Mouse (Mus musculus): ENCODE data around the gene Lgals4. TPM values are rescaled to one million over a fixed set of nuclear protein-coding genes. Genes with fewer than 3 reads are reported as not detected.

Lgals4 gene
- polyA plus RNA-seq, 1 experiment from 2014 or later: 4.5 TPM

DNA sequence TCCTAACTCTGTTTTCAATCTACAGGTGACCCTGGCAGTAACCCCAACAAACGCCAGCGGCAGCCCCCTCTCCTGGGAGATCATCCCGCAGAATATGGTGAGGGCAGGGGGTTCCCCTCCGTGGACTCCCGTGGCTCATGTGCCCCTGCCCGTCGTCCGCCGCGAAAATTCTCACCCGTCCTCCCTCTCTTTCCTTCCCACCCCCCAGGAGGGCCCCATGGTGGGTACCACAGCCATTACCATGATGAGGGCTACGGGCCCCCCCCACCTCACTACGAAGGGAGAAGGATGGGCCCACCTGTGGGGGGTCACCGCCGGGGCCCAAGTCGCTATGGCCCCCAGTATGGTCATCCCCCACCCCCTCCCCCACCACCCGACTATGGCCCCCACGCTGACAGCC is 15.2 kb upstream of the Lgals4 start:
- Histone ChIP-seq H3K9ac (replicated peaks) (no peak overlapping the region), H3K4me2 (replicated peaks) (no peak overlapping the region), H3K36me3 (peaks cover 96% of the 10 kb centered on the region), H3K4me1 (replicated peaks) (peaks cover 78% of the 10 kb centered on the region), H3K9me3 (no peaks in the 10 kb centered on the region), H3K27ac (no peak overlapping the region), H3K27me3 (no peaks in the 10 kb centered on the region), H3K4me3 (replicated peaks) (no peak overlapping the region)
- ATAC-seq: no peak
- WGBS: 77% methylated on average over 18 of the region's 18 CpGs

DNA sequence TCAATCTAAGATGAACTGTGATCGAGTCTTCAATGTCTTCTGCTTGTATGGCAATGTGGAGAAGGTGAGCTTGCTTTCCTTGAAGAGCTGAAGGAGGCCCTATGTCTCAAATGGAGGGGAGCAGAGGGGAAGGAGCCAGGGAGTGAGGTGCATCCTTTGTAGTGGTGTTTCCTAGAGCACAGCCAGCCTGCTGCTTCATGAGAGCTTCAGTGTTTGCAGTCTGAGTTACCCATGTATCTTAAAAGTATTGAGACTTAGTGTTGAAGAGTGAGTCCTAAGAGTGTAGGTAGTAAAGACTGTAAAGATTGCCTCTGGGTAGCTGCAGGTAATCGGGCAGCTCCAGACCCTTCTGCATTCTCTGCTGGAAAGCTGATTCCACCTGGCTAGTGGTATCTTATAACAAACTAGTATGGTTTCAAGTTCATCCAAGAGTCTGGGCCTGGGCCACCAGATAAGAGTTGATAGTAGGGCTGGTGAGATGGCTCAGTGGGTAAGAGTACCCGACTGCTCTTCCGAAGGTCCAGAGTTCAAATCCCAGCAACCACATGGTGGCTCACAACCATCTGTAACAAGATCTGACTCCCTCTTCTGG is 14.7 kb upstream of the Lgals4 start:
- 76% methylated on average over 4 of the region's 4 CpGs for WGBS

DNA sequence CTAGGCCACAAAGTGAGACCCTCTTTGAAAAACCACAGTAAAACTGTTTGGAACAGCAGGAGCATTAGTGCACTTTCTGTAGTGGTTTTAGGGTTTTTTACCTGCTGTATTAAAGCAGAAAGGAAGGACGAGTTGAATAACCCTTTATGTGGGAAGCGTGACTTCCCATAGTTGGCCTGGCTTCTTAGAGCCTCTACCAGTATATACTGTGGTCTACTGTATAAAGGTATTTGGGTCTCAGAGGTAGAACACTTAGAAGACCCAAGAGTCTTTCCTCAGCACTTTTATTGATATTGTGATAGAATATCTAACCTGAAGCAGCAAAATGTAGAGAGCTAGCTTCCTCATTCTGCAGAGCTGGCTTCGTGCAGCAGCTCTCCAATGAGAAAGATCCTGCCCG is 14.1 kb upstream of the Lgals4 start:
- peaks cover 85% of the 10 kb centered on the region for H3K36me3 ChIP-seq
- no peaks in the 10 kb centered on the region for H3K27me3 ChIP-seq
- ATAC-seq: no peak
- H3K9ac ChIP-seq (replicated peaks): no peak overlapping the region
- H3K4me2 ChIP-seq (replicated peaks): no peak overlapping the region
- H3K9me3 ChIP-seq: no peaks in the 10 kb centered on the region
- no peak overlapping the region for H3K4me3 ChIP-seq (replicated peaks)
- peak overlapping the region; percentile 69 for H3K27ac ChIP-seq
- H3K4me1 ChIP-seq (replicated peaks): peaks cover 73% of the 10 kb centered on the region
- WGBS: 78% methylated on average over 4 of the region's 4 CpGs

More for the DNA sequence above, 14.7 kb upstream of the Lgals4 start:
- Histone ChIP-seq H3K4me3 (replicated peaks) (no peak overlapping the region), H3K27ac (no peak overlapping the region), H3K36me3 (peaks cover 91% of the 10 kb centered on the region), H3K9ac (replicated peaks) (no peak overlapping the region), H3K27me3 (no peaks in the 10 kb centered on the region), H3K9me3 (no peaks in the 10 kb centered on the region), H3K4me1 (replicated peaks) (peaks cover 75% of the 10 kb centered on the region), H3K4me2 (replicated peaks) (no peak overlapping the region)
- ATAC-seq: no peak

DNA sequence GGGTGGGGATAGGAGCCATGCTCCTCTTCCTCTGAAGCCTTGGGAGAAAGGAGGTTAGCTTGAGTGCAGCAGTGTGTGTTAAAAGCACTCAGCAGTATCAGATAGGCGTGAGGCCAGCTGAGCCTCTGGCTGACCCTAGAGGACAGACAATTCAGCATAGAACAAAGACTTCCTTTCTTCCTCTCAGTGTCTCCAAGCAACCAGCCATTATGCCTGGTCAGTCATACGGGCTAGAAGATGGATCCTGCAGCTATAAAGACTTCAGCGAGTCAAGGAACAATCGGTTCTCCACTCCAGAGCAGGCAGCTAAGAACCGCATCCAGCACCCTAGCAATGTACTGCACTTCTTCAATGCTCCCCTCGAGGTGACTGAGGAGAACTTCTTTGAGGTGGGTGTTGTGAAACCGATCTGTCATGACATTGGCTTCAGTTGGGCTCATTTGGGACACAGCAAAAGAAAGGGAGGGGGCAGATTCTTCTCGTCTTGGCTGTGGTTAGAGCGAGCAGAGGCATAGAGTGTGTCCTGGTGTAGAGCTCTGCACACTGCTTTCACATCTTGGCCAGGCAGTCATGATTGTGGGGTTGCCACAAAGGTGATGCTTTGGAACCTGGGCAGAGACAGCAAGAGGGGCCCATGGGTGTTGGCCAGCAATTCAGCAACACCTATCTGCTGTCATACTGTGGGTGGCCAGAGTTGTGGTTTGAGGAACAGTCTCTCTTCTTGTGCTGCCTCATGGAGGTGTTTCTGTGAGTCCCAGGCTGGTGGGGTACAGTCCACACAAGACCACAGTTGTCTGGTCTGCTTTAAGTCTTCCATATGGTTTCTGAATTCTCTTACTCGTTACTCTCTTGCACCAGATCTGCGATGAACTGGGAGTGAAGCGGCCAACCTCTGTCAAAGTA is 13.0 kb upstream of the Lgals4 start:
- H3K4me1 ChIP-seq (replicated peaks): peaks cover 69% of the 10 kb centered on the region
- no peaks in the 10 kb centered on the region for H3K27me3 ChIP-seq
- H3K4me2 ChIP-seq (replicated peaks): no peak overlapping the region
- H3K36me3 ChIP-seq: peaks cover 74% of the 10 kb centered on the region
- peak overlapping the region; percentile 40; the same call in 1 of the 2 replicates for H3K9ac ChIP-seq (replicated peaks)
- 0 out of 2 replicates have a peak, but pooled peaks have one; percentile 15 for ATAC-seq
- H3K9me3 ChIP-seq: no peaks in the 10 kb centered on the region
- H3K27ac ChIP-seq: peak overlapping the region; percentile 69
- no peak overlapping the region for H3K4me3 ChIP-seq (replicated peaks)
- WGBS: 36% methylated on average over 12 of the region's 12 CpGs

DNA sequence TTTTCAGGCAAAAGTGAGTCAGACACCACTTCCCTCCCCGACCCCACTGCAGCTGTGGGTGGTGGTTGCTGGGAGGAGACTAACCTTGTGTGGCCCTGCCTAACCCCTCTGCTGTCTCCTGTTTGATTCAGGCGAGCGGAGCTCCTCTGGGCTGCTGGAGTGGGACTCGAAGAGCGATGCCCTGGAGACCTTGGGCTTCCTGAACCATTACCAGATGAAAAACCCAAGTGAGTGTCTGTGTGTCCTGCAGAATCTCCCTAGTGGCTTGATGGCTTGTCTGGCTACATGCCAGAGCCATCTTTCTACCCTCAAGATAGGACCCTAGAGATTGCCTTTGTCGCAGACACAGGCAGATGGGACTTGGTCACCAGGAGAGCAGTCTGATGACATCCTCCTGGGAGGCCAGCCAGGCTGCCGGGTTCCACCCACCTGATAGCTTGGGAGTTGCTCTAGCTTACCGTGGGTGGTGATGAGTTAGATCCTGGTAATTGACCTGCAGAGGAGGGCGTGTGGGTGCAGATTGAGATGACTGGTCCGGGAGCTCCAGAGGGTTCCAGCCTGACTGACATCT is 12.3 kb upstream of the Lgals4 start:
- no peak overlapping the region for H3K4me3 ChIP-seq (replicated peaks)
- no peak overlapping the region for H3K9ac ChIP-seq (replicated peaks)
- peaks cover 68% of the 10 kb centered on the region for H3K4me1 ChIP-seq (replicated peaks)
- no peaks in the 10 kb centered on the region for H3K9me3 ChIP-seq
- 75% methylated on average over 10 of the region's 10 CpGs for WGBS
- ATAC-seq: no peak
- H3K27ac ChIP-seq: peak overlapping the region; percentile 69
- H3K4me2 ChIP-seq (replicated peaks): no peak overlapping the region
- no peaks in the 10 kb centered on the region for H3K27me3 ChIP-seq
- H3K36me3 ChIP-seq: peaks cover 67% of the 10 kb centered on the region

DNA sequence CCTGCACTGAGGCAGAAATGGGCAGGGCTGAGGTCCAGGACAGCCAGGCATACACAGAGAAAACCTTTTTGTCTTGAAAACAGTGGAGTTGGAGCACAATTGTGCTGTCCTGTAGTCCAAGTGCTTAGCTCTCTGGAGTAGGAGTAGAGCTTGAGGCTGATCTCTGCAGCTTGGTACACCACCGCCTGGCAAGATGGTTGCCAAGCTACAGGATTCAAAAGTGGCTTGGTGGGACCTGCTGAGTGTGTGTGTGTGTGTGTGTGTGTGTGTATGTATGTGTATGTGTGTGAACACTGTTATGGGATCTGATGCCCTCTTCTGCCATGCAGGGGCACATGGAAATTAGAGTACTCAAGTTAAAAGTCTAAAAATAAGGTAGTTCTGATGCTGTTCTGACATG is 11.1 kb upstream of the Lgals4 start:
- H3K36me3 ChIP-seq: peaks cover 55% of the 10 kb centered on the region
- no peak overlapping the region for H3K9ac ChIP-seq (replicated peaks)
- H3K4me3 ChIP-seq (replicated peaks): no peak overlapping the region
- WGBS: 47% methylated on average over 1 of the region's 1 CpGs
- no peak for ATAC-seq
- H3K27me3 ChIP-seq: no peaks in the 10 kb centered on the region
- H3K9me3 ChIP-seq: no peaks in the 10 kb centered on the region
- H3K4me1 ChIP-seq (replicated peaks): peaks cover 56% of the 10 kb centered on the region
- H3K27ac ChIP-seq: no peak overlapping the region
- no peak overlapping the region for H3K4me2 ChIP-seq (replicated peaks)

- Histone ChIP-seq H3K9me3 (no peaks in the 10 kb centered on the region), H3K27me3 (no peaks in the 10 kb centered on the region), H3K4me2 (replicated peaks) (no peak overlapping the region), H3K4me1 (replicated peaks) (peaks cover 49% of the 10 kb centered on the region), H3K27ac (peak overlapping the region; percentile 21; the same call in 1 of the 2 replicates), H3K4me3 (replicated peaks) (no peak overlapping the region), H3K36me3 (peaks cover 48% of the 10 kb centered on the region), H3K9ac (replicated peaks) (no peak overlapping the region)
- 61% methylated on average over 10 of the region's 10 CpGs for WGBS
- ATAC-seq: no peak
Measured at GRCm38 (mm10) chr7:28822993-28823903, 10.4 kb upstream of the Lgals4 start.

- 64% methylated on average over 2 of the region's 2 CpGs for WGBS
- ATAC-seq: no peak
- no peaks in the 10 kb centered on the region for H3K27me3 ChIP-seq
Measured at GRCm38 (mm10) chr7:28823932-28824331, 9.7 kb upstream of the Lgals4 start.

GRCm38 (mm10) chr7:28824941-28825685 is 8.5 kb upstream of the Lgals4 start, which contains the start of gene Ech1:
TSS of gene Ech1 (plus strand) at chr7:28825217.
- Histone ChIP-seq H3K27ac (peak within 1 kb of the TSS; percentile 80), H3K9me3 (no peaks in the 10 kb centered on the region), H3K4me3 (replicated peaks) (peak within 1 kb of the TSS; percentile 51), H3K36me3 (peaks cover 36% of the 10 kb centered on the region), H3K4me1 (replicated peaks) (peaks cover 34% of the 10 kb centered on the region), H3K4me2 (replicated peaks) (peak within 1 kb of the TSS; percentile 56), H3K27me3 (no peaks in the 10 kb centered on the region), H3K9ac (replicated peaks) (peak within 1 kb of the TSS; percentile 66)
- peak; percentile 86 for ATAC-seq
- WGBS: 2% methylated on average over 33 of the region's 33 CpGs

More at GRCm38 (mm10) chr7:28823932-28824331, 9.7 kb upstream of the Lgals4 start:
- Histone ChIP-seq H3K27ac (no peak overlapping the region), H3K36me3 (peaks cover 41% of the 10 kb centered on the region), H3K4me1 (replicated peaks) (peaks cover 44% of the 10 kb centered on the region), H3K9me3 (no peaks in the 10 kb centered on the region), H3K9ac (replicated peaks) (no peak overlapping the region), H3K4me2 (replicated peaks) (no peak overlapping the region), H3K4me3 (replicated peaks) (no peak overlapping the region)

DNA sequence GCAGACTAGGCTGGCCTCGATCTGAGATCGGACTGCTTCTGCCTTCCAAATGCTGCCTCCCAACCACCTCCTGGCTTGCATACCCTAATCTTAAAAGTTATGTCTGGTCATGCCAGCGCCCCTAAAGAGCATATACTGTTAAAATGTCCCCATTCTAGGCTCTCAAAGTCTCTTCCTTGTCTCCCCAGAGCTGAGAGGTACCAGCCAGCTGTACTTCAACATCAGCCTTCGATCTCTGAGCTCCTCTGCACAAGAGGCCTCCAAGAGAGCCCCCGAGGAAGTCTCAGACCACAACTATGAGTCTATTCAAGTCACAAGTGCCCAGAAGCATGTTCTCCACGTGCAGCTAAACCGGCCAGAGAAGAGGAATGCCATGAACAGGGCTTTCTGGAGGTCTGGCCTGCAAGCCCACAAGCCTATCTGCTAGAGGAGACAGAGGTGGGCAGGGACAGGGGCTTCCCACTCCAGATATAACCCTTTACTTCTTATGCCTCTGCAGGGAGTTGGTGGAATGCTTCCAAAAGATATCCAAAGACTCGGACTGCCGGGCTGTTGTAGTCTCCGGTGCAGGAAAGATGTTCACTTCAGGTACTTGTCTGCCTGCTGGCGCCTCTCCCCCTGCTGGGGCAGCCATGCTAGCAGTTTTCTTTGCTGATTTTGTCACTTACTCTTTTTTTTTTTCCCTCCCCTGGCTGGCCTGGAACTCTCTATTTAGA is 7.8 kb upstream of the Lgals4 start:
- H3K4me1 ChIP-seq (replicated peaks): peaks cover 26% of the 10 kb centered on the region

More for the DNA sequence above, 7.8 kb upstream of the Lgals4 start:
- peak overlapping the region; percentile 56 for H3K4me2 ChIP-seq (replicated peaks)
- no peaks in the 10 kb centered on the region for H3K27me3 ChIP-seq
- H3K36me3 ChIP-seq: peaks cover 35% of the 10 kb centered on the region
- 64% methylated on average over 11 of the region's 11 CpGs for WGBS
- peak overlapping the region; percentile 66 for H3K9ac ChIP-seq (replicated peaks)
- H3K9me3 ChIP-seq: no peaks in the 10 kb centered on the region
- 0 out of 2 replicates have a peak overlapping the region, but pooled peaks have one; percentile 20 for H3K27ac ChIP-seq
- ATAC-seq: peak; percentile 31; the same call in 1 of the 2 replicates
- H3K4me3 ChIP-seq (replicated peaks): peak overlapping the region; percentile 51

Measured in midbrain, embryonic 13.5 days (tissue).